Mouse (Mus musculus) heart, postnatal 0 days (tissue): ENCODE results near the gene Dner. TPM values are rescaled to one million over a fixed set of nuclear protein-coding genes. Genes with fewer than 3 reads are reported as not detected.

Experiments
- ATAC-seq: fragments of 200-750 bp; cut with Nextera tagmentation; 2 replicates; pipeline ENCODE4 v1.8.0; 2017; ENCODE audit warnings: low read depth, moderate number of reproducible peaks, moderate library complexity; ENCODE audit not compliant: insufficient read depth
- DNase-seq: peaks from one replicate; pipeline ENCODE4 v3.0.0-alpha.2; 2016; ENCODE audit warnings: low spot score
- H3K27ac ChIP-seq: fragments of 300-500 bp; sonication (generic); 2 replicates; pipeline ENCODE4 v1.5.1; 2014; ENCODE audit warnings: low read depth, mild to moderate bottlenecking
- H3K27me3 ChIP-seq: fragments of 300-500 bp; sonication (generic); 2 replicates; pipeline ENCODE4 v1.6.1; 2014; ENCODE audit warnings: low read length, mixed read lengths; ENCODE audit not compliant: control insufficient read depth, insufficient read depth
- H3K36me3 ChIP-seq: fragments of 300-500 bp; sonication (generic); replicated peaks from 2 replicates; pipeline ENCODE4 v1.6.1; 2014; ENCODE audit warnings: low read length, mixed read lengths; ENCODE audit not compliant: control insufficient read depth, insufficient read depth
- H3K4me1 ChIP-seq: fragments of 300-500 bp; sonication (generic); 2 replicates; pipeline ENCODE4 v1.6.1; 2014; ENCODE audit warnings: antibody characterized with exemption; ENCODE audit not compliant: control insufficient read depth, insufficient read depth
- H3K4me2 ChIP-seq: fragments of 300-500 bp; sonication (generic); 2 replicates; pipeline ENCODE4 v1.6.1; 2014; ENCODE audit warnings: low read depth, mild to moderate bottlenecking, low read length, moderate library complexity
- H3K4me3 ChIP-seq: fragments of 300-500 bp; sonication (generic); 2 replicates; pipeline ENCODE4 v1.5.1; 2014; ENCODE audit warnings: low read depth, low read length
- H3K9ac ChIP-seq: fragments of 300-500 bp; sonication (generic); replicated peaks from 2 replicates; pipeline ENCODE4 v1.6.1; 2014; ENCODE audit warnings: low read depth, low read length, mixed read lengths
- H3K9me3 ChIP-seq: fragments of 300-500 bp; sonication (generic); replicated peaks from 2 replicates; pipeline ENCODE4 v1.6.1; 2016; ENCODE audit warnings: low read length; ENCODE audit not compliant: control insufficient read depth
- CTCF ChIP-seq: IDR thresholded peaks from 2 replicates; pipeline ENCODE4 v1.5.1; 2016; ENCODE audit warnings: antibody characterized with exemption, control low read depth, low read depth
- EP300 ChIP-seq: IDR thresholded peaks from 2 replicates; pipeline ENCODE4 v1.6.1; 2016; ENCODE audit warnings: antibody characterized with exemption, low read depth
- WGBS: fragments of 180-500 bp; shearing (Covaris S2); extraction: QIAGEN DNeasy Blood & Tissue Kit; methylation state at CpG from one replicate; pipeline ENCODE4 v1.1.7; 2014; 5-methylcytosine and 5-hydroxymethylcytosine counted together
- polyA plus RNA-seq: library from polyadenylated mRNA; unstranded; fragments of >200 nt; fragmentation: Nextera tagmentation; extraction: Ambion mirVana; gene quantifications from 2 replicates; pipeline ENCODE4 v1.2.1, GENCODE M21; 2015
- total RNA-seq: library from RNA; depleted of rRNA; stranded (reverse); fragments of >200 nt; gene quantifications from 2 replicates; pipeline ENCODE4 v1.2.3, GENCODE M21; 2014; ENCODE audit warnings: low replicate concordance

Dner gene
- total and polyA plus RNA-seq, 2 experiments from 2014 or later: 0.19 to 0.76 TPM

DNA sequence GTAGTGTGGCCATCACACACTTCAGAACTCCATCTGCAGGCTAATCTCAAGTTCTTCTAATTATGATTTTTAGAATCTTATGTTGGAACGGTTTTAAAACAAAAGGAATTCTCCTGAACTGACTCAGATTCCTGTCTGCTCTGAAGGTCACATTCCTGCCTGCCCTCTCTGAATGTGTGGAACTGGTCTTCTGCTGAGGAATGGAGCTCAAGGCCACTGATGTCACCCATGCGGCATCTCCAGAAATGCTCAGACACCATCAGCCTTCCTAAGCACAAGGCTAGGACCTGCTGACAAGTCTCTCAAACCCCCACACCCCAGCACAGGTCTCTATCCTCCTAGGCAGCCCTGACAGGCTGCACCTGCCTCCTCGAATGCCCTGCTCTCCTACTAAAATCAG lies 182.8 kb downstream of the Dner start:
- no peak for ATAC-seq
- Histone ChIP-seq H3K4me2 (no peak overlapping the region), H3K36me3 (no peaks in the 10 kb centered on the region), H3K27ac (no peak overlapping the region), H3K9ac (no peak overlapping the region), H3K4me1 (no peaks in the 10 kb centered on the region), H3K4me3 (no peak overlapping the region), H3K9me3 (no peaks in the 10 kb centered on the region), H3K27me3 (no peaks in the 10 kb centered on the region)
- no peak for DNase-seq
- TF ChIP-seq EP300 (no peak), CTCF (no peak)
- WGBS: 28% methylated on average over 3 of the region's 3 CpGs

DNA sequence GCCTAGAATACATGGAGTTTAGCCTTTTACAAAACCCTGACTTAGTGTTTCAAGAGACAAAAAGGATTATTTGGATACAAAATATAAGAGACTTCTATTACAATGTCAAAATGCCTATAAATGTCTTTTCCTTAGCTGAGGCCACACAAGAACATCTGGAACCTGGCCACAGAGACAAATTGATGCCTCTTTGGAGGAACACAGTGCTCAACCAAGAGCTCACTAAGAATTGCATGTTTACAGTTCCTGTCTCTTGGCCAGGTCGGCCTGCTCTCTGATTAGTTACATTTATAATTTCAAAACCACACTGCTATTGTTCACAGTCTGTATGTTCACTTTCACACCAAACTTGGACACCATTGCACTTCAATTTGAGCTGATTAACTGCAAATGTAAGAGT lies 187.5 kb downstream of the Dner start:
- no peak for ATAC-seq
- TF ChIP-seq CTCF (no peak), EP300 (no peak)
- WGBS: 72% methylated on average over 1 of the region's 1 CpGs

DNA sequence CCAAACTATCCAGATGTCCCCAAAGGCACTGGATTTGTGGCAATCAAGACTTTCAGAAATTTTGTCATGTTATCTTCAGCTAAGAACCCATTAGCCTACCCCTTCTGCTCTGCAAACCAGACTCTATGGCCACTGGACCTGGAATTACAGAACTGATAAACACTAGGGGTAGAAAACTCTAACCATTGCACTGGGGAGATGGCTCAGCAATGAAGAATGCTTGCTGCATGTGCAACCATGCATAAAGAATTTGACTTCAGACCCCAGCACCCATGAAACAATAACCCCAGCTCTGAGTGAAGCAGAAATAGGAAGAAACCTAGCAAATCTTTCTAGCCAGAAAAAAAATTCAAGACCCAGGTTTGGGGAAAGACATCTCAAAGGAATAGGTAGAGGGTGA lies 188.5 kb downstream of the Dner start:
- DNase-seq (no peak), ATAC-seq (no peak)
- no peak overlapping the region for H3K4me3 ChIP-seq
- H3K4me1 ChIP-seq: no peaks in the 10 kb centered on the region
- no peaks in the 10 kb centered on the region for H3K36me3 ChIP-seq
- no peak overlapping the region for H3K4me2 ChIP-seq
- H3K27me3 ChIP-seq: no peaks in the 10 kb centered on the region
- H3K27ac ChIP-seq: no peak overlapping the region
- no peak for TF ChIP-seq EP300
- TF ChIP-seq CTCF: no peak
- no peaks in the 10 kb centered on the region for H3K9me3 ChIP-seq
- H3K9ac ChIP-seq: no peak overlapping the region

More for the DNA sequence above, 187.5 kb downstream of the Dner start:
- Histone ChIP-seq H3K36me3 (no peaks in the 10 kb centered on the region), H3K27me3 (no peaks in the 10 kb centered on the region), H3K27ac (no peak overlapping the region), H3K4me2 (no peak overlapping the region), H3K9ac (no peak overlapping the region), H3K4me3 (no peak overlapping the region), H3K9me3 (no peaks in the 10 kb centered on the region), H3K4me1 (no peaks in the 10 kb centered on the region)
- DNase-seq: no peak

DNA sequence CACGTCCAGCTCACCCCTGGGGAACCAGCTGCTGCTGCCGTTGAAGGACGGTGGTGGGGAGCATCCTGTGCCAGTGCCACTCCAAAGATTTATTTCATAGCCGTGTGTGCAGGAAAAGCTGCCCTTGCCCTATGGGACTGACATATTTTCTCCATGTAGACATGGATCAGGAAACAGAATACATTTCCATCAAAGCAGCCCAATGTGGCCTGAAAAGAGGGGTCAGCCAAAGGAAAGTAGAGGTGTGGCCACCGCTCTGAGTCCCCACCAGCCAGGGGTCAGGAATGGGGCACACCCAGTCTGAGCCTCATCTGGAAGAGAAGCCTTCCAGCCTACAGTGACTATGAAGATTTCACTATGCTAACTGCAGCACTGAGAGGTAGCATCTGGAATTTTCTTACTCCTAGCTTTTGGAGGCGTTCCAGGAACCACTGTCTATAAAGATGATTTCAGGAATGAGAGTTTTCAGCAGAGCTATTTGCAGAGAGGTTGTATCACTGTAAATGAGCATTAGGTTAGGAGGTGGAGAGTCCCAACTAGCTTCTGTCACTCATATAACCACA lies 189.0 kb downstream of the Dner start:
- DNase-seq (no peak), ATAC-seq (no peak)
- H3K9ac ChIP-seq: no peak overlapping the region
- H3K27me3 ChIP-seq: no peaks in the 10 kb centered on the region
- no peak overlapping the region for H3K27ac ChIP-seq
- no peak overlapping the region for H3K4me3 ChIP-seq
- no peaks in the 10 kb centered on the region for H3K9me3 ChIP-seq
- H3K36me3 ChIP-seq: no peaks in the 10 kb centered on the region
- 32% methylated on average over 6 of the region's 6 CpGs for WGBS
- H3K4me2 ChIP-seq: no peak overlapping the region
- TF ChIP-seq CTCF: no peak
- no peak for TF ChIP-seq EP300
- H3K4me1 ChIP-seq: no peaks in the 10 kb centered on the region

DNA sequence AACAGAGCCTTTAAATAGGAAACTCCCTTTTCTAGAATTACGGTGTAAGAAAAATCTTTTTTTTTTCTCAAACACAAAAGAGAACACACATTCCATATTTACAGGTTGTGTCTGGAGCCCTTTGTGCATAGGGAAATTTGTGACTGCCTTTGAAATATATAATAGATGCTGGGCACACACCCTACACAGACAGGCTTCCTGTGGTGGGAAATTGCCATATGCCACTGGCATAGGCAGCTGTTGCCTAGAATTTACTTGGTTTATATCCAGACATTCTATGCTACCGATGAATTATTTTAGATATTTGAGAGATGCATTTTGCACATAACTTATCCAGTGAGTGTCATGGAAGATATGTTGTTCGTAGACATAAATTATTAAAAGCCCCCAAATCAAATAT lies 195.3 kb downstream of the Dner start:
- Histone ChIP-seq H3K36me3 (no peaks in the 10 kb centered on the region), H3K4me1 (no peaks in the 10 kb centered on the region), H3K4me2 (no peak overlapping the region), H3K9me3 (no peaks in the 10 kb centered on the region), H3K9ac (no peak overlapping the region), H3K27ac (no peak overlapping the region), H3K4me3 (no peak overlapping the region), H3K27me3 (no peaks in the 10 kb centered on the region)
- ATAC-seq (no peak), DNase-seq (no peak)
- TF ChIP-seq CTCF (no peak), EP300 (no peak)
- WGBS: 90% methylated on average over 3 of the region's 3 CpGs

DNA sequence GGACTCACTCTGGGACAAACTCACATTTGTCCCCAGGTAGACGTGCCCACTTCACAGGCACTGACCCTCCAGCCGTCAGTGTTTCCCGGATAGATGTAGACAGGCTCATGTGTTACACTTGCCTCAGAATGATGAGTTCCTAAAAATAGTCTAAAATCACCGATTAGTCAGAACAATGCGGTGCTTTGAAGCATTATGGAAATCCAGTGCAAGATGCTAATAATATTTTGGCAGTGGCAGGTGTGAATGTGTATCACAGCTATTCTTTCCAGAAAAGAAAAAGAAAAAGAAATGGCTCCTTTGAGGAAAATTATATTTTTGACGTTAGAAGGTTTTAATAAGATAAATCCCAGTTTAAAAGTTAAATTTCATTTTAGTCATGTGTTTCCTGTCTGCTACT lies 204.3 kb downstream of the Dner start:
- Histone ChIP-seq H3K4me2 (no peak overlapping the region), H3K4me1 (no peaks in the 10 kb centered on the region), H3K36me3 (no peaks in the 10 kb centered on the region), H3K9me3 (no peaks in the 10 kb centered on the region), H3K4me3 (no peak overlapping the region), H3K27me3 (no peaks in the 10 kb centered on the region), H3K9ac (no peak overlapping the region), H3K27ac (no peak overlapping the region)
- TF ChIP-seq EP300 (no peak), CTCF (no peak)
- DNase-seq (no peak), ATAC-seq (no peak)
- 47% methylated on average over 6 of the region's 6 CpGs for WGBS
